Mouse (Mus musculus): ENCODE results near the gene Lnx2.

DNA sequence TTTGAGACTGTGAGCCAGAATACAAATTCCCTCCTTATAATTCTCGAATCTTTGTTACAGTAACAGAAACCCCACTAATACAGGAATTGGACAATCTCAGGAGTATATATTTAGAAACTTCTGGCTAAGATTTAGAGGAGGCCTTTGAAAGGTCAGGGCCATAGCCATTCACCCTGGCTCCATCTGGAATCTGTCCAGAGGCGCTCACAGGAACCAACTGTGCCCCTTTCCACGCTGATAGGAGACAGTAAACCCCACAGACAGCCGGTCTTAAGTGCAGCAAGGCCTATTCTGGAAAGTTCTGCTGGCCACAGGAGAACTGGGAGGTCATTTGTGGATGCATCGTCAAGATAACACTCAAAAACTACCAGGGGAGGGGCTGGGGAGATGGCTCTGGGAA is 87.3 kb downstream of the Lnx2 start:
- TF ChIP-seq ELF1 (IDR thresholded peaks at IDR 0.05; ENCODE audit: low read depth, low read length) (no peak), CTCF (conservative IDR thresholded peaks at IDR 0.05 in 1 of 2, IDR thresholded peaks at IDR 0.05 in 1 of 2; ENCODE audit: low read depth in 2 of 2, low read length in 2 of 2) (no peak), HCFC1 (IDR thresholded peaks at IDR 0.05; ENCODE audit: low read depth, low read length) (no peak), MAFK (IDR thresholded peaks at IDR 0.05; ENCODE audit: insufficient replicate concordance, low read length) (no peak), ZMIZ1 (IDR thresholded peaks at IDR 0.05; ENCODE audit: low read depth, low read length) (no peak), E2F4 (IDR thresholded peaks at IDR 0.05; ENCODE audit: insufficient replicate concordance, low read depth, low read length) (no peak), TCF12 (IDR thresholded peaks at IDR 0.05; ENCODE audit: low read depth, low read length) (no peak), RCOR1 (conservative IDR thresholded peaks at IDR 0.05; ENCODE audit: low read depth, low read length) (no peak), SMC3 (IDR thresholded peaks at IDR 0.05; ENCODE audit: low read depth, low read length) (no peak), ETS1 (conservative IDR thresholded peaks at IDR 0.05; ENCODE audit: low read depth, low read length) (no peak), UBTF (IDR thresholded peaks at IDR 0.05; ENCODE audit: low read depth, low read length) (no peak)
